Mouse (Mus musculus): Measurements from ENCODE around the gene Gpc6.

Gpc6 gene

DNA sequence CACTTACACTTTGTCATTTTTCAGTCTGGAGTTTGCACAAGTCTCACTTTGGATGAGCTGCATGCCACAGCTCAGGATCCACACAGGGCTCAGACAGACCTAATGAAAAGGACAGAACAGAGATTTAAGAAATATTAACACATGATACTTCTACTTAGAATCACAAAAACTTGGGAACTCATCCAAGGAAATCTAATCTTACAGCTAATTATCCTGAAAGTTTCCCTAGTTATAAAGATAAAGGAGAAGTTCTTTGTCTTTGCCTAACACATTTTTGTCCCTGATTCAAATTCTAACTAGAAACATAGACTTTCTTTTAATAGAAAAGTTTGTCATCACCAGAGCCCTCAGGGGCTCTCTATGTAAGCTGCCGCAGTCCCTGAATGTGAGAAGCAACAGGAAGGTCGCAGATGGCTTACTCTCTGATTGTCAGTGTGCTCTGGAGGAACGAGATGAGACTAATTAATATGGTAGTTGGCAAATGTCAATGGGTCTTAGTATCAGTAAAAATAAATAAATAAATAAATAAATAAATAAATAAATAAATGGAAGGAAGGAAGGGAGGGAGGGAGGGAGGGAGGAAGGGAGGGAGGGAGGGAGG, 526.4 kb downstream of the Gpc6 start:
- no peak for DNase-seq (ENCODE audit: low read depth, low spot score)

DNA sequence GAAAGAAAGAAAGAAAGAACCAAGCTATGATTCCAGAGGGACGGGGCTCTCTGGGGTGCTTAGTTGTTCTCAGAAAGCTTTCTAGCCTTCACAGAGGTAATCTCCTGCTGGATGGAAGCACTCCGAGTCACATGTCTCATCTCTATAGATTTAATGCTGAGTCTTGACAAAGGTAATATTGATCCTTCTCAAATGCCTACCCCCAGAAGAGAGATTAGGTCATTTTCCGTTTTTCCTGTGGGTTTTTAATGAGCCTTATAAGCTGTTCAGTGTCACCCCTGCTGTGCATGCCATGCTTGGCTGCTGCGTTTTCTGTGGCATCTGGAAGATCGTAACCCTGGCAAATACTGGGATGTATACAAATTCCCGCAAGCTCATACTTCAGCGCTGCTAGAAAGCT, 527.0 kb downstream of the Gpc6 start:
- DNase-seq (ENCODE audit: low read depth, low spot score), result peak; percentile 20

DNA sequence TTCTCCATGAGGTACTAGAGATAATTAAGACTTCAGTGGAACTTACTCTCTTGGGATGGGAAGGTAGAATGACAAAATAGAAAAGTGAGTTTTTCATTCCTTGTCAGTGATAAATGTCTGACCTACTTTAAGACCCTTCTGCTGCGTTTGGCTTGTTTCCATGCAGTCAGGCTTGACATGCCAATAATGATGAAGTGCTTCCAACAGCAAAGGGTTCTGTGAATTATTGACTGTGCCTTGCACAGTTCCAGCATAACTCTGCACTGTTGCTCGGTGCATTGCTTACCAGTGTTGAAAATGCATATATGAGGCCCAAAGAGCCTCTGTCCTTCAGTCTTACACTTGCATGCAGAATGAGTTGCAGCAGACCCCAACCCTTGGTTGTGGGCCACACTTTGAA, 548.3 kb downstream of the Gpc6 start:
- no peak for DNase-seq (ENCODE audit: low read depth, low spot score)

DNA sequence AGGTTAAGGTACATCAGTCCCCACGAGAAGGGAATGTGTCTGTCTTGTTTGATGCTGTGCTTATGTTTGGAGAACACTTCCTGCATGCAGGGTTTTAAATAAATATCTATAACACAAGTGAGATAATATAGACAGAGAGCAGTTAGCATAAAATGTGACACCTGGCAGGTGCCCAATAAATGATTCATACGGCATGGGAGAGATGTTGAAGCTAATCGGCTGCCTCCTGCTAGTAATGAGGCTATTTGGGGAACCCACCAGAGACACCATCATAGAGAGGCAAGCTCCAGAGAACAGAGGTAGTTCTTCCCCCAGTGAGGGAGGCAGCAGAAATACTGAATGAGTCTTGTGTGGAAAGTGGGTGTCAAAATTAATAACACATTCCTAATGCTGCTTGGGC, 553.8 kb downstream of the Gpc6 start:
- DNase-seq (ENCODE audit: low read depth, low spot score), result no peak

DNA sequence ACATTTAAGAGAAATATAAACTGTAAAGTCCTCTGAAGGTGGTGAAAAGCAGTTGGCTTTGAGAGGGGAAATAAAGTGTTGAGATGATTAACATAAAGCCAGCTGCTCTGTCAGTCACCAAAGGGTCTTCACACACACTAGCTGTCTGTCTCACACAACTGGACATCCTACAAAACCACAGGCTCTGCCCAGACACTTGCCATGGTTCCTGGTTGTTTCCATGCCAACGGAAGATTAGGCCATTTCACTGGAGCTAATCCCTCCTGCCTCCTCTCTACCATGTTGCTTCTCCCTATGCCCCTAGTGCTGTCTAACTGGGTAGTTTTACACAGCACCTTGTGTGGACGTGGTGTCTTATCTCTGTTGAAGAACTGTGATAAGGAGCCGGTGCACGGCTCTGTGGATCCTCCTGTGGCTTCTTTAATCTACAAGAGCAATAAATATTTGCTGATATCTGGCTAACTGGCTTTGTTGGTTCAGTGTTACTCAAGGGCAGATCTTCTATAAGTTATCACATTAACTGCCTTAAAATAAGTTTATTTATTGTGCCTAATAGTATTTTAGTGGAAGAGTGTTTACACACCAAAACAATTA, 562.1 kb downstream of the Gpc6 start:
- no peak for DNase-seq (ENCODE audit: low read depth, low spot score)

DNA sequence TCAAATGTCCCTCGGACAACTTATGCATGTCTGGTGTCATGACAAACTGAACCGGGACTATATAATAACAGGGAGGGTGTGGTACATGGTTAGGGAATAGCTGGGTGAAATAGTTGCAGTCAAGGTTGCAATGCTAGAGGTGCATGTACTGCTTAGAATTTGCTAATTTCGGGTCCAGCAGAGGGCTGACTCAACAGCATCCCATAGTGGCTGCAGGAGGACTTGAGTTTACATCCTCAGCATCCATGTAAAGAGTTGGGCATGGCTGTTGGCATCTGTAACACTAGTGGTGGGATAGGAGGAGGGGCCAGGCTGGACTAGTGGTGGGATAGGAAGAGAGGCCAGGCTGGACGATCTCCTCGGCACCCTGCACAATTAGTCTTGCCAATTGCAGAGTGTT, 565.4 kb downstream of the Gpc6 start:
- no peak for DNase-seq (ENCODE audit: low read depth, low spot score)

DNA sequence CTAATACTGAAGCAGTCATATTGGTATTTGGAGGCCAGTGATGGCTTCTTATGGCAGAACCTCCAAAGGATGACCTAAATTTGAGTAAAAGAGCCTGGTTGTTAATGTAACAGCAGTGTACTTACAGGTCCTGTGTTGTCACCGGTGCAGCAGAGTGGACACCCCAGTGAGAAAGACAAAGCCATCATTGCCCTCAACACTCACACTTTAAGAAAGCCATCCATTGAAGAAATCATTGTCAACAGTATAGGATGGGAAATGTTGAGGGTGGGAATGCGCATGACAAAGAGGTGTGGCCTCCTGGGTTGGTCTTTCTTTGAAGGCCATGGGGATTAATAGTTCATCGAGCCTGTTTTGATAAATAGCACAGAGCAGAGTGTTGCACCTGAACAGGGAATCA, 570.0 kb downstream of the Gpc6 start:
- no peak for DNase-seq (ENCODE audit: low read depth, low spot score)

DNA sequence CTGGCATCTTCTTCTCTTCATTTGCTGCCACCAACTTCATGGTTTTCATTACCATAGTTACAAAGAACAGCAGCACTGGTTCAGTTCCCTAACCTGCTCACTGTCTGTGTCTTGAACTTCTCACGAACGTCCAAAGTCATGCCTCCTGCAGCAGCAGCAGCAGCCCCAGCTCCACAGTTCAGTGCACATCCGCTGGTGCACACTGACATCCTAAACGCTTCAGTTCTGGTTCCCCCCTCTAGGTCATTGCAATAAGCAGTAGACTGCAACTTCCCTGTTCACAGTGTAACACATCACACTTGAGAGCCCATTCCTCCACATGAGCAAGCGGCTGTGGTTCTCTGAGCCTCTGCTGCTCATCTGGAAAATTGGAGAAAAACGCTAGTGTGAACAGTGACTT, 573.7 kb downstream of the Gpc6 start:
- DNase-seq (ENCODE audit: low read depth, low spot score), result no peak

DNA sequence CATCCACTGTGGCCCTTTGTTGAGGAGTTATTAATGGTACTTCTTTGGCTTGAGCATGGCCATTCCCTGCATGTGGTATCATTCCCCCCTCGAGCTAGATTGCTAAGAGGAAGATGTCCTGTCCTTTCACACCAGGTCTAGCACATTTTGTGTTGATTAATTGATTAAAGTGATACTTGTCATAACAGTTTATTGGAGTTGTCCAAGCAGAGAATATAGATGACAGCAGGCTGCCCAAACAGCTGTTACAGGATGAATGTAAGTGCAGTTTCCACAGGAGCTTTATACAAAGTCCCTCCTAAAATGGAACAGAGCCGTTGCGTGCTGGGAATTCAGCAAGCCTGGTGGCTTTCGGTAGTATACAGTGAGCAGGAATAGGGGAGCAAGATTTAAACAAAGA, 574.2 kb downstream of the Gpc6 start:
- DNase-seq (ENCODE audit: low read depth, low spot score), result no peak

DNA sequence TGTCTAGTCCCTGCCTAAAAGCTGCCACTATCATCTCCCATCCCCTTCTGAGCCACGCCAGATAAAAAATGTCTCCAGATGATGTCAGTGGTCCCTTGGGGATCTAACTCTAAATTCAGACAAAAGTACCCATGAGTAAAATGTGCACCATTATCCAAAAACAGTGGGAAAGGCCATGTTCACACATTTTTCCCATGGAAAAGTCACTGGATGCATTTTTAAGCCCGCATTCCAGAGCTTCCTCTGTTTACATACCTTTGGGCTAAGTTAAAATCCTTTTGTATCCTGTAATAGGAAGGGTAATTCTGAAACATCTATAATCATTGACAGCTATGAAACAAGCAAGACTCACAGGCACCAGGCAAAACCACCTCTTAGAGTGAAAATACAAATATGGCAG, 589.7 kb downstream of the Gpc6 start:
- no peak for DNase-seq (ENCODE audit: low read depth, low spot score)

DNA sequence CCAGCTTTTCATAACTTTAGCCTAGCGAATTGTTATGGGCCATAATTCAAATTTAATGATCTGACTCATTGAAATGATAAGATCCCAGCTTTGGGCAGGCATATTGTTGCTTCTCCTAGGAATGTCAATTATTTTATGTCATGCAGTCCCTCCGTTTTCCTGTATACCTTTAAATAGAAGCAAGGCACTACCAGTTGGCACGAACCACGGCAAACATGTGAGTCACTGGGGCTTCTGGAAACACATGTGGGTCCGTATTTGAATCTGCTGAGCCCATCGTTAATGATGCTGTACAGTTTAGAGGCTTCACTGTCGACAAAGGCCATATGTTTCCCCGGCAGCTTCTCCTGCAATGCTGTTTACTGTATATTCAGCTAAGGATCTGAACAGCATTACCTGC, 594.5 kb downstream of the Gpc6 start:
- DNase-seq (ENCODE audit: low read depth, low spot score), result no peak

DNA sequence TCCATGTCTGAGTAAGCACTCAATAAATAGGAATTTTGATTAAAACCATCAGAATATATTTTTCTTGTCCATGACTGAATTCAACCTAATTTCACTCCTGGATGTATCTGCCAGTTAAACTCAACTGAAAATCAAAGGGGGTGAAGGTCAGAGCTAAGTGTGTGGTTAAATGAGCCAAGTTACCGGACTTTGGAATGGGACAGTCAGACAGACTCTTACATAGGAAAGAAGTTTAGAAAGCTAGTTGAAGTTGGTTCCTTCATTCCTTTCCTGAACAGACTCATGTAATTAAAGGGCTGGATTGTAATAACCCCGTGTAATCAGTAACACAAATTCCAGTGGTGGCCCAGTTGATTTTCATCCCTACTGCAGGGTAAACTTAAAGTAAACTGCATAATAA, 595.6 kb downstream of the Gpc6 start:
- no peak for DNase-seq (ENCODE audit: low read depth, low spot score)

DNA sequence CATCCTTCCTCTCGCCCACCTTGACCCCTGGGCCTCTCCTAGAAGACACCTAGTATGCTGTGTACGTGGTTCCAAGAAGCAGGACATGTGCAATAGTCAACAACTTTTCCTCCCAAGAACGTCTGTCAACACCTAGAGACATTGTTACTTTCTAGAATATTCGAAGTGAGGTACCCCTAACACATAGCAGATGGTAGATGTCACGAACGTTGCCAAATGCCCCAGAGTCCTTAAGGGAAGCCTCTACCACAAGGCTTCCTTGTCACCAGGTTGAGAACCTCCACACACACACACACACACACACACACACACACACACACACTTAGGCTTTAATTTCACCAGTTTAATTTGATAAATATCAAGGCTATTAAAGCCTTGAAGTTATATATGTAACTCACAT, 600.0 kb downstream of the Gpc6 start:
- DNase-seq (ENCODE audit: low read depth, low spot score), result no peak

DNA sequence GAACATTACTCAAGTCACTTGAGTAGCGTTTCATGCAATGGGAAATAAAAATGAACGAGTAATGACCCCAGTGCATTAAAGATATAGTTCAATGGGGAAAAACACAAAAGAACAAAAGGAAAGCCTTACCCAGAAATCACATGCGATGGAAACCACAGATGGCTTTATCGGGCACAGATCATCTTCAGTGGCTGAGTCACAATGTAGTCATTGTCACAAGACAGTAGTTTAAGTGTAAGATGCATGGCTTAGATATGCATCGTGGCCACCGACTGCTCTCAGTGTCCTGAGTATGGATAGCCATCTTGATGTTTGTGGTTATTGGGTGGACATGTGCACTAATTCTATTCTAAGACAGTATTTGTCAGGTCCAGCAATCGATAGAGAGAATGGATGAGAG, 601.9 kb downstream of the Gpc6 start:
- DNase-seq (ENCODE audit: low read depth, low spot score), result no peak

DNA sequence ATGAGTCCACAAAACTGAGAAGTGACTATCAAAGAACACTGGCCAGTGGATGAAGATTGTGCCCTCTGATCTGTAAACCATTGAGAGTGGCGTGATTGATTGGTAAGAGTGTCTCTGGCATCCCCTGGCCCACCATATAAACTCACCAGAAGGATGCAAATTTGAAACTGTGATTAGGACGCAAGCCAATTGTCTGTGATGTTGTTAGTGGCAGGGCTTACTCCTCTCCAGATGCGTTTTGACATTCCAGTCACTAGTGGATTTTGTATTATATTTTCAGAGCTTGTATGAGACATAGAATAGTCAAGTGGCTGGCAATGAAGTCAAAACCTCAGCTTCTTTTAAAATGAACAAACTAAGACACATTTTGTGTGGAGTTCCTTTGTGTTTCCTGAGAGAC, 604.3 kb downstream of the Gpc6 start:
- no peak for DNase-seq (ENCODE audit: low read depth, low spot score)

DNA sequence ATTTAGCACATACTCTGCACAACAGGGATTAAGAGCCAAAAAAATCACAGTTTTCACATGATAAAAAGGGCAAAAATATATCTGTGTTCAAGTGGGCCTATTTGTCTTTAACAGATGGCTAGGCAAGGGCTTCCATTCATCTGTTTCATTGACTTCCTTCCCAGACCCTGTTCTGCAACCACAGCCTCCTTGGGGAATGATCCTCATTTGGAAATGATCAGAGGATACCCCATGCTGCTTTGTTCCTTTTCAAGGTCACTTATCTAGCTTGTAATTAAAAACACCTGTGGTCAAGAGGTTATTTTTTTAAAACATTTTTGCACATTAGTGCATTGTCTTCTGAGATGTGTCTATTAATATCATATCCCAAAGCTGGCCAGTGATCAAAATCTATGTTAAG, 627.7 kb downstream of the Gpc6 start:
- no peak for DNase-seq (ENCODE audit: low read depth, low spot score)

DNA sequence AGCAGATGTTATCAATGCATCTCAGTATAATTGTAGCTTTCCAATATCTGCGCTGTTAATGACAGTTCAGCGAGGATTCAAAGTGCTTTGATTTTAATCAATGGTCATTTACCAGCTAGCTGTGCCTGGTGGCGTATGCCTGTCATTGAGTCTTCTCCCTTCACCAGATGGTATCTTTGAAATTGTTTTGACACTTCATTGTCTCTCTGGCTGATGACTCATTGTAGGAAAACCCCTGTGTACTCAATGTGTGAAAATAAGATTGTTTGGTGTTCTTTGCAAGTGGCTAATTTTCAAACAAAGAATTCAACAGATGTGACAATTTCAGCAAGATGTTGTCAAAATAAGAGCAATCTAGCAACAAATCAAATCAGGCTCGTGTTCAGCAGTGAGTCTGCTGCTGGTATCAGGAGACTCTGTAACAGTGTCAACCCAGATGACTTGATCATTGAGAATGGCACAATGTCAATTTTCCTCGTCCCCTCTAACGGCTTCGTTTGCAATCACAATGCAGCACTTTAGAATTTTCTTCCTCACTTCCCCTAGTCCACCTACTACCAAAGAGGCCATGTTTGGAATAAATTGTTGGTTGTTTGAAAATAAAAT, 631.7 kb downstream of the Gpc6 start:
- no peak for DNase-seq (ENCODE audit: low read depth, low spot score)

DNA sequence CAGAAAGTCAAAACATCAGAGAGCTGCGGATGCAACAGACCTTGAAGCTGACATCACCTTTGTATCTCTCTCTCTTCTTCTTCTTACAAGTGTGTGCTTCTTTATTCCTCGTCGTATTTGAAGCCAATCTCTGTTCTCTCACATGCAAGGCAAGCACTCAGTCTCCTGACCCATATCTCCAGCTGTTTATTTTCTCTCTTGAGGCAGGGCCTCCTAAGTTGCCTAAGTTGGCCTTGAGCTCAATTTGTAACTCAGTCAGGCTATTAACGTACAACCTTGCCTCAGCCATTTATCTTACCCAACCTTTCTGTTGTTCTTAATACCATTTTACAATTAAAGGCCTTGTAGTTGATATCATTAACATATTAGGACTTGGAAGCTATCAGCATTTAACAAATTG, 637.0 kb downstream of the Gpc6 start:
- no peak for DNase-seq (ENCODE audit: low read depth, low spot score)

DNA sequence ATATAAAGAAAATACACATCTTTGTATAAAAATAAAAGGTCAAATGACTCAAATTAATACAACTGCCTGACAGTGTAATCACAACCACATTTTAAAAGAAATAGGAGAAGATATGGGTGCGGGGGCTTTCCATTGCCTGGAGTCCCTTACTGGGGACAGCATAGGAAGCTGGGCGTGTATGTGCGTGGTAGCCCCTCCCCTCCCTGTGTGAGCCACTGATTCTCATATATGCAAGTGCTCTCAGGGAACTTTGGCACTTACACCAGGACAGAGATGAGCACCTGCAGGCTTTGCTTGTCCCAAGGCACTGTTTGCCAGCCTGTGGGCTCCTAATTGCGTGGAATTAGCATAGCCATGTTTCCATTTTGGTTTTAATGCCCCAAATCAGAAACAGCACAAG, 644.2 kb downstream of the Gpc6 start:
- no peak for DNase-seq (ENCODE audit: low read depth, low spot score)

DNA sequence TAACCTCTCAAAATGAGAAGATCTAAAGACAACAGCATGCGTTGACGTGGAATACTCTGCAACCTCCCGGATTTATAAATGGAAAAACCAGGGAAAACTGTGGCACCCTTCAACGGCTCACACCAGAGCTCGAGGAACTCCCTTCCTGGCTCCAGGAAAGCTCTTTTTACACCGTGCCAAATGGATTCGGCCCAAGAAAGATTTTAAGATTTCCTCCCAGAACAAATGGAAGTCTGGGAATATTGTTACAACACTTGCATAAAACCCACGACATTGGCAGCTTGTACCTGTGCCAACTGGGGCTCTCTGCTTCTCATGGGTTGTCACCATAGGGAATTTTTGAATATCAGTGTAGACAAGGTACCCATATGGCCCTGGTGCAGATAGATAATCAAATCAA, 647.1 kb downstream of the Gpc6 start:
- no peak for DNase-seq (ENCODE audit: low read depth, low spot score)

DNA sequence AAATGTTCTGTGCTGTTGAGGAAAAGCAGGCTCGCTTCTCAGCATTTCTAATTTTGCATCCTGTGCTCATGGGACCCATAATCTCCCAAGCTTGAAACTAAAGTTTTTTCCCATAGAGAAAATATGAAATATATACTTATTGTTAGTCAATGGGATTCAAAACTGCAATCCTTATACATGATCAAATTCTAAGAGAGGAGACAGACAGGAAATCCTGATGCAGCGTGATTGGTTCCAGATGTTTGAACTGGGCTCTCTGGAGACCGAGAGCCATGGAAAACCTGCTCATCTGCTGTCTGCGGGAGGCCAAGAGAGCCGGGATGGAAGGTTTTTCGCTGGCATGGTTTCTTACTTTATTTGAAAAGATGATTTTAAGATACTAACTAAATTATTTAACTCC, 649.1 kb downstream of the Gpc6 start:
- no peak for DNase-seq (ENCODE audit: low read depth, low spot score)

DNA sequence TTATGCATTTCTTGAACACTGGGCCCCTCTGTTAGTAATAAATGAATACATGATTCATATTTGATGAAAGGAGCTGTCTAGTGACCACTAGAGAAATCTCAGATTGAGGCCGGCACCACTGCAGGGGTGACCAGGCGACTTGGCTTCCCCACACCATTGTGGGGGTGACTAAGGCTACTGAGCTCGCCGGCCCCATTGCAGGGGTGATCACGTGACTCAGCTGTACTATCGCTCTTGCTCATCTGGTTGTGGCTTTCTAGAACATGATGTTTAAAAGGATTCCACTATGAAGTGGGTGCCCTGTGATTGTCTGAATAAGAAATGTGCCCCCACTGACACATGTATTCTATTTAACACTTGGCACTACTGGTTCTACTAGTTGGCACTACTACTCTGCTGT, 656.6 kb downstream of the Gpc6 start:
- no peak for DNase-seq (ENCODE audit: low read depth, low spot score)

DNA sequence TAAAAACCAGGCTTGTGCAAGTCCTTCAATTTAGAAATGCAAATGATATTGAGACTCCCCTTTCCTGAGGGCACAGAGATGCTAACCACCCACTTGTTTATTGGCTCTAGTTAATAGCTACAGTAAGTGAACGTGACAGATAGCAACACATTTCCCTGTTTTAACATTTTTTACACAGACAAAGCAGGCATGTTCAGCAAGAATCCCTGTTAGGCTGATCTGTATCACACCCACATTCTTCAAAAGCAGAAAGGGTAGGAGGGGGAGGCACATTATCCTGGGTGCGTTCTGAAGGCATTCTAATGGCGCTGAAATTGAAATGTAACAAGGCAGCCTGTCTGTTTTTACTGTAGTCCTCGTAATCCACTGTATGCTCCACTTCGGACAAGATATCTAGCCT, 674.6 kb downstream of the Gpc6 start:
- no peak for DNase-seq (ENCODE audit: low read depth, low spot score)

DNA sequence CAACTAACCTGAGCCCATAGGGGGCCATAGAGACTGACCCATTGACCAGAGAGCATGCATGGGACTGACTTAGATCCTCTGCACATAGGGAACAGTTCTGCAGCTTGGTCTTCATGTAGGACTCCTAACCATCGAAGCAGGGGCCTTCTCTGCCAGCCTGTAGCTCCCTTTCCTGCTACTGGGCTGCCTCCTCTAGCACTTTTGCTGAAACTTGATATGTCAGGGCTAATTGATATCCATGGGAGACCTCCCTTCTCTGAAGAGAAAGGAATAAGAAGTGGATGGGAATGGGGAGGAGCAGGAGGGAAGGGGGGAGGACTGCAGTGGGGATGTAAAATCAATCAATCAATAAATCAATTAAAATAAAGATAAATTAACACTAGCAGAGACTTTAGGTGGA, 678.7 kb downstream of the Gpc6 start:
- DNase-seq (ENCODE audit: low read depth, low spot score), result no peak
